Mouse (Mus musculus) cerebellum, postnatal 36 days (tissue): Measurements from ENCODE around the gene Mrtfa.
"Not testable (repeated sequence)": the region's sequence is repeated elsewhere in the genome, so short reads cannot be mapped to it uniquely, and the experiment has no call there.

Source experiments
- DNase-seq, 2 experiments: peaks; one replicate each; pipeline ENCODE4 v3.0.0; 2021 to 2022; ENCODE audit warnings: mixed read lengths in 2 of 2

Gene Mrtfa

GRCm38 (mm10) chr15:81190630-81191178, at the start of gene Mrtfa:
Gene Mrtfa, minus strand, starts transcription at chr15:81190757.
- peak; percentile 98 for DNase-seq

GRCm38 (mm10) chr15:81239794-81240343, 49.3 kb upstream of the Mrtfa start:
- DNase-seq: no peak

GRCm38 (mm10) chr15:81239261-81239660, 48.7 kb upstream of the Mrtfa start:
- DNase-seq: peak; percentile 9 to 11

GRCm38 (mm10) chr15:81237471-81237870, 46.9 kb upstream of the Mrtfa start:
- no peak for DNase-seq

GRCm38 (mm10) chr15:81236062-81236461, 45.5 kb upstream of the Mrtfa start:
- DNase-seq: no peak

GRCm38 (mm10) chr15:81235086-81235920, 44.7 kb upstream of the Mrtfa start, which contains the start of gene Mchr1:
Gene Mchr1, plus strand, starts transcription at chr15:81235499.
- DNase-seq: peak; percentile 45 to 47

GRCm38 (mm10) chr15:81231325-81231724, 40.8 kb upstream of the Mrtfa start:
- no peak for DNase-seq

- no peak for DNase-seq
Measured at GRCm38 (mm10) chr15:81229791-81230190, 39.2 kb upstream of the Mrtfa start.

GRCm38 (mm10) chr15:81228258-81228657, 37.7 kb upstream of the Mrtfa start:
- DNase-seq: no peak

- no peak for DNase-seq
Measured at GRCm38 (mm10) chr15:81227275-81227674, 36.7 kb upstream of the Mrtfa start.

GRCm38 (mm10) chr15:81226796-81227195, 36.2 kb upstream of the Mrtfa start:
- DNase-seq: no peak

- DNase-seq: no peak
Measured at GRCm38 (mm10) chr15:81225732-81226131, 35.2 kb upstream of the Mrtfa start.

- DNase-seq: no peak
Measured at GRCm38 (mm10) chr15:81225016-81225415, 34.5 kb upstream of the Mrtfa start.

- no peak for DNase-seq
Measured at GRCm38 (mm10) chr15:81221446-81221845, 30.9 kb upstream of the Mrtfa start.

GRCm38 (mm10) chr15:81220051-81220450, 29.5 kb upstream of the Mrtfa start:
- DNase-seq: not testable (repeated sequence)

GRCm38 (mm10) chr15:81219054-81219453, 28.5 kb upstream of the Mrtfa start:
- no peak for DNase-seq

- no peak for DNase-seq
Measured at GRCm38 (mm10) chr15:81216906-81217653, 26.5 kb upstream of the Mrtfa start.

GRCm38 (mm10) chr15:81212976-81213375, 22.4 kb upstream of the Mrtfa start:
- no peak for DNase-seq

GRCm38 (mm10) chr15:81210496-81210895, 19.9 kb upstream of the Mrtfa start:
- no peak for DNase-seq

GRCm38 (mm10) chr15:81202462-81202861, 11.9 kb upstream of the Mrtfa start:
- no peak for DNase-seq

GRCm38 (mm10) chr15:81199372-81199959, 8.9 kb upstream of the Mrtfa start:
- peak; percentile 61 to 76 for DNase-seq

- DNase-seq: no peak
Measured at GRCm38 (mm10) chr15:81198447-81198846, 7.9 kb upstream of the Mrtfa start.

GRCm38 (mm10) chr15:81197197-81197596, 6.6 kb upstream of the Mrtfa start:
- no peak for DNase-seq
